Mouse (Mus musculus) embryo, embryonic 11 days (tissue): Measurements from ENCODE around the gene Gm38431.

Experiments used
- DNase-seq: peaks from one replicate; pipeline ENCODE4 v3.0.0-alpha.2; 2015

Gene Gm38431

GRCm38 (mm10) chr9:21091707-21092320, at the start of gene Gm38431, which contains the start of gene Raver1:
Gm38431 (minus strand) TSS chr9:21091997.
Raver1 (minus strand) TSS chr9:21092008.
- peak; percentile 99 for DNase-seq

GRCm38 (mm10) chr9:21138386-21138785, 46.6 kb upstream of the Gm38431 start:
- DNase-seq = no peak

GRCm38 (mm10) chr9:21137229-21137628, 45.4 kb upstream of the Gm38431 start:
- DNase-seq = peak; percentile 73

GRCm38 (mm10) chr9:21136401-21136800, 44.6 kb upstream of the Gm38431 start:
- no peak for DNase-seq

- DNase-seq = no peak
These were observed 44.2 kb upstream of the Gm38431 start for GRCm38 (mm10) chr9:21135941-21136381.

- DNase-seq = no peak
These were observed 43.6 kb upstream of the Gm38431 start for GRCm38 (mm10) chr9:21135329-21135890.

DNA sequence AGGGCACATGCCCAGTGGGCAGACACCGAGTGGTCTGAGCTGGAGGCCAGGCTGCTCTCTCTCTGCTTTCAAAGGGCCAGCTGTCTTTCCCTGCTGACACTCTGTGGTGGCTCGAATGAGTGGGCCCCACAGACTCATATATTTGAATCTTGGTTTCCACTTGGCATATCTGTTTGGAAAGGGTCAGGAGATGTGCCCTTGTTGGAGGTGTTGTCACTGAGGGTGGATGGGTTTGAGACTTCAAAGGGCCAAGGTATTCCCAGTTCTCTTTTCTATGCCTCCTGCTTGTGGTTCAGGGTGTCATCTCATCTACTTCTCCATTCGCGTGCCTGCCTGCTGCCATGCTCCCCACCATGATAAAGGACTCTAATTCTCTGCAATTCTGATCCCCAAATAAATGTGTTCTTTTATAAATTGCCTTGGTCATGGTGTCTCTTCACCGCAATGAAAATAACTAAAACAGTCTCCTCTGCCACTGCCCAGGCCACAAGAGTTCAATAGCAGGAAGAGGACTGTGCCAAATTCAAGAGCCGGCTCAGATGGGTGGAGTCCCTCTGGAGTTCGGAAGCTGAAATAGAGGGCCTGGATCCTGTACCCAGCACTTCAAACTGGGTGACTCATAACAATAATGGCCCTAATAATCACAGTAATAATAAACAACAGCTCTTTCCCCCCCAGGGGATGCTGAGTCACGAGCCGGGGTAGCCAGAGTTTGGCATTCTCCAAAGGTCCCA, 43.0 kb upstream of the Gm38431 start:
- no peak for DNase-seq

GRCm38 (mm10) chr9:21133064-21133707, 41.4 kb upstream of the Gm38431 start:
- DNase-seq = no peak

- no peak for DNase-seq
These were observed 40.4 kb upstream of the Gm38431 start for GRCm38 (mm10) chr9:21132102-21132775.

DNA sequence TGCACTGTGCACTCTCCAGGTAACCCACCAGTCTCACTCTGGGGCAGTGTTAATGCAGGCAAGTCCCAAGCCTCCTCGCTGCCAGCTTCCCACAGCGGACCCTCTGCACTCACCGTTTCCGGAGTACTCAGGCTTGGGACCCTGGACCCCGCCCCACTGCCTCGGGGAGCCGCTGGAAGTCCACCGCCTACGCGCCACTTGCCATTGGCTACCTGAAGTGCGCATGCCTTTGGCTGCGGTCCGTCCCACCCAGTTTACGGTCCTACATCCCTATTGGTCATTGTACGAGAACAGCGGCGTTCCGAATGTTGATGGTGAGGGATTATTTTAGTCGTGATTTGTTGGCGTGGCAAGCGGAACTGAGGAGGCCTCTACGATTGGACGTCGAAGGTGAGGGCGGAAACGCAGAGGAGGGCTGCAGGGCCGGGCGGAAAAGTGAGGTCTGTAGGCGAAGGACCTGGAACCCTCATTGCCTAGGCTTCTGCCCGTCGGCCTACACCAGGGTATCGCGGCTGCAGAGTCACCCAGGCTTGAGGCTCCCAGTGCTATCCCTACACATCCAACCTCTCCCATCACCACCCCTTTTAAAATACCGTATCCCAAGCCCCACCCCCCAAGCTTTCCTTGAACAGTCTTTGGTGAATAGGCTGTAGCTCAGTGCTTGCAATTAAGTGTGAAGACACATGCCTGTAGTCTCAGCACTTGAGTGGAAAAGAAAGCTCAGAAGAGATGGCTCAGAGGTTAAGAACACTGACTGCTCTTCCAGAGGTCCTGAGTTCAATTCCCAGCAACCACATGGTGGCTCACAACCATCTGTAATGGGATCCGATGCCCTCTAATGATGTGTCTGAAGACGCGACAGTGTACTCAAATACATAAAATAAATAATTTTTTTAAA, 39.5 kb upstream of the Gm38431 start, which contains the start of gene Tyk2:
Gene Tyk2 (minus strand): TSS at position 185 of the 898 bp plus-strand sequence.
- DNase-seq = peak; percentile 97

DNA sequence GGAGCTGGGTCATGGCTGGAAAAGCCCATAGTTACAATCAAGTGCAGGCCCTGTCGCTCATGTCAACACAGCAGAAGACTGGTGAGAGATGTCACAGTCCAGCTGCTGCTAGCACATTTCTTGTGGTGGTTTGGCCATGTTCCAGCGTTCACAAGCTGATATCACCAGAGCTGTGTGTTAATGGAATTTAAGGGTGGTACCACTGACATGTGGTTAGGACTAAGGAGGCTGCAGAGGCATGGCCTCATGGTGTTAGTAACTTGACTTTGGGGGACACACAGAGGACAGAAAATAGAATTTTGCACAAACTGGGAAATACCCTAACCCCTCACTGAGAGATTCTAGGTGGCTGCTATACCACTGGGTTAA, 34.4 kb upstream of the Gm38431 start:
- DNase-seq = no peak

DNA sequence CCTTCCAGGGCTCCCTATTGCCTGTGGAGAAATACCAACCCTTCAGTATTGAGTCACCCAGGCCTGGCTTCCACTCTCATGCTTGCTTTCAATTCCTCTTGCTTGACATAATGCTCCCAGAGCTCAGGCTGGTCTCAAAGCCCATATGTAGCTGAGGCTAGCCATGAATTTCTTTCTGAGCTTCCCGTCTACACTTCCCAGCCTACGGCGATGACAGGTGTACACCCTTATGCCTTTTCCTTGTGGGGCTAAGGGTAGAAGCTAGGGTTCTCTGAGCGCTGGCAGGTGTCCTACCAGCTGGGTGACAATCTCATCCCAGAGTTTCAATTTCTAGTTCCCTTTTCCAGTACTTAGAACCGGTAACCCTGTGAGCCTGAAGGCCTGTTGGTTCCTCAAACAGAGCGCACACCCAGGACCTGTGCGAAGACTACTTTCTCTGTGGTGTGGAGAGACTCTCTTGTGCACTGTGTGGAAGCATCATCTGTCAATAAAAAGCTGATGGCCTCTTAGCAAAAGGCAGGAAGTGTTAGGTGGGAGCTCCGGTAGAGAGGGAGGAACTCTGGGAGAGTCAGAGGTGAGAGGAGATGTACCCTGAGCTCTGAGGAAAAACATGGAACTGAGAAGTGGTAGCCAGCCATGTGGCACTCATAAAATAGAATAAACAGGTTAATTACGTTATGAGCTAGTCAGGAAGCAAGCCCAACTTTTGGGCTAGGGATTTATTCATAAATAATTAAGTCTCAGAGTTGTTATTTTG, 33.9 kb upstream of the Gm38431 start:
- no peak for DNase-seq

DNA sequence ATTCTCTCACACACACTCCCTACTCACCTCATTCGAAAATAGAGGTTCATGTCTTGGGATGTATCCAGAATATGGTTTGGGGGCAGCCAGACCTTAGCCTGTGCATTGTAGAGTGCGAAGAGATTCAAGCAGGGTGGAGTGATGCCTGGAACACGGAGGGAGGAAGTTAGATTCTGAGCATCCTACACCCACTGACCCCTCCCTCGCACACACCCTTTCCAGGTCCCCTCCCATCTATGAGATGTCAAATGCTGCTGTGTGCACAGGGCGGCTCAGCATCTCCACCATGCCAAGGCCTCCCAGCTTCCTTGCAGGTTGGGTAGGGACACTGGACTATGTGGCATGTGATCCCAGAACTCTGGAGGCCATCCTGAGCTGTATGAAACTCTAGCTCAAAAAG, 33.0 kb upstream of the Gm38431 start:
- no peak for DNase-seq

GRCm38 (mm10) chr9:21121483-21121882, 29.7 kb upstream of the Gm38431 start:
- DNase-seq = no peak

DNA sequence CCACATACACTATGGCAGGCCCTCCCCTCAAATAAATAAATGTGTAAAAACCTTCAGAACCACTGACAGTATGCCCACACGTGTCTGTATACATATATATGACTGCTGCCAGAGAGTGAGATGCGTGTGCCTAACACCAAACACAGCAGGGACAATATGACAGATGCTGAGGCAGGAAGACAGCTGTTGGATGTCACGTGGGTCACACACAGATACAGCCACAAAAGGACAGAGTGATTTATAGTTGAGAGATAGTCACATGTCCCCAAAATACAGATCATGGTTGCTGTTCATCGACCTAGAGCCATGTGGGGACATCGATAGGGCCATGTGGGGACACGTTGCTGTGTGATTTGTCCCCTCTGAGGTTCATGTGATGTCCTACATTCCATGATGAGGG, 25.3 kb upstream of the Gm38431 start:
- DNase-seq = no peak

DNA sequence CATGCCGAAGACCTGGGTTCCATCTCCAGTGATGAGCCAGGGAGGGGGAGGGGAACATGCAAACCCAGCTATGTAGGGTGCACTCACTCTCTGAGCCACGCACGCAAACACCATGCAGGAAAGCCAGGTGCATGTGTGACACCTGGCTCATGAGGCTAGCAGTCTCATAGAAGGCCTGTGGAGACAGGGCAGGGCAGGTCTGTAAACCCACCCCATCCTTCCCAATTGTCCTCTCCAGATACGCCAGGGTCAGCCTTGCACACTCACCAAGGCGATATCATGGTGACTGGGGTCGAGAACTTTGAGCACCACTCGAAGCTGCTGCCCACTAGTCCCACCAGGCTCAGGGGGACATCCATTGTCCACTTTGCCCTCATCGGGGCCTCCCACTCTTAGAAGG, 23.3 kb upstream of the Gm38431 start:
- DNase-seq = no peak

DNA sequence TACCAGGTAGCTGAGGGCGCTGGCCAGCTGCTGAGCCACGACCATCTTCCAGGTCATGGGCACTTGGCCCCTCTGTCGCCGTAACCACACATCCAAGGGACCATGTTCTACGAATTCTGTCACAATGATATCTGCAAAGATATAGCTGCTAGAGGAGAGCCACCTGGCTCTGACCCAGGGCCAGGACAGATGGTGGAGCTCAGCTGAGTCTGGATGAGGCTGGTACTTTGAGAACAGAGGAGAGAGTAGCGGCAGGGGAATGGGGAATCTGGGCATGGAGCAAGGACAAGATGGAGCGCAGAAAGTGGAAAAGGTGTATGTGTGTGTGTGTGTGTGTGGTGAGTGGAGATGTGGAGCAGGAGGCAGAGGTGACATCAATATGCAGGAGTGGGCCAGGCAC, 22.4 kb upstream of the Gm38431 start:
- DNase-seq = no peak

- DNase-seq = no peak
These were observed 22.0 kb upstream of the Gm38431 start for GRCm38 (mm10) chr9:21113751-21114150.

DNA sequence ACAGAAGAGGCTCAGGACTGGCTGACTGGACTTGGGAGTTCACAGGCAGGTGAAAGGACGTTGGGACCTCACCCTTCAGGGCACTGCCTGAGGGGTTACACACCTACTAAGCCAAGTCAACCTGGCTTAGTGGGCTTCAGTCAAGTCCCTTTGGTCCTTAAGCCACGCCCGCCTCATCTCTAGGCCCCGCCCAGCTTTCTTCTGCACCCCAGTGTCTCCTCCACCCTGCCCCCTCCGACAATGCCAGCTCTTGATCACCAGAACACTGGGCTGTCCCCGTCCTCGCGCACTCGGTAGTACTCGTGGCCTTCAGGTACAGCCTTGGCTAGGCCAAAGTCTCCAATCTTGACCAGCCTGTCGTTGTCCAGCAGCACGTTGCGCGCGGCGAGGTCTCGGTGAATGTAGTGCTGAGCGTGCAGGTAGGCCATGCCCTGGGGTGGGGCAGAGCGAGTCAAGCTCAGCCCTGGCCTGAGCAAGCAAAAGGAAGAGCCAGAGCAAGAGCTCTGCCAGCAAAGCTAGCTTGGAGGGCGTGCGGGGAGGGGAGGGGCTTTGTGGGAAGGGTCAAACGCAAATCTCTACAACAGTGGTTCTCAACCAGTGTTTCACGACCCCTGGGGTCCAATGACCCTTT, 15.9 kb upstream of the Gm38431 start:
- DNase-seq = no peak

- DNase-seq = no peak
These were observed 14.2 kb upstream of the Gm38431 start for GRCm38 (mm10) chr9:21105760-21106564.
